ENCODE assay signal across 27 mouse cellular contexts in genomic region chr17:27750451-27750942, GRCm38 (mm10). TPM values are rescaled to one million over a fixed set of nuclear protein-coding genes. Genes with fewer than 3 reads are reported as not detected.
"Had no signal": no experiment of that assay in that cellular context is flagged by ENCODE, and none has a peak within 500 bp of the region (broad histone marks: within the 10 kb centered on the region; RNA-seq: fewer than 3 reads in every experiment).

No protein-coding gene starts in this region.

- H3K4me3 ChIP-seq: heart, adult 2 months; heart, embryonic 13.5 days; heart, embryonic 15.5 days; hindbrain, embryonic 13.5 days; hindbrain, embryonic 15.5 days; kidney, embryonic 15.5 days; limb, embryonic 13.5 days; limb, embryonic 15.5 days; liver, embryonic 12.5 days had no signal

- H3K27ac ChIP-seq: heart, adult 2 months; heart, embryonic 13.5 days; heart, embryonic 15.5 days; hindbrain, embryonic 13.5 days; hindbrain, embryonic 15.5 days; hindbrain, postnatal 0 days; kidney, embryonic 15.5 days; kidney, postnatal 0 days; limb, embryonic 13.5 days; limb, embryonic 15.5 days; liver, embryonic 12.5 days; liver, embryonic 14.5 days had no signal

- DNase-seq: gastrocnemius, postnatal 14 days; gastrocnemius, postnatal 36 days; heart, adult 11 months; heart, adult 2 months; heart, postnatal 14 days; heart, postnatal 36 days; kidney, adult 11 months; kidney, adult 2 months; kidney, adult 9 months; kidney, postnatal 14 days; kidney, postnatal 36 days; layer of hippocampus, postnatal 36 days had no signal

RNA-seq across cellular contexts. Expression of gene Spdef, which starts 21.7 kb away (rescaled TPM):
- total RNA-seq: gastrocnemius, adult 8-10 months; gastrocnemius, postnatal 36 days; heart, adult 2 months; heart, postnatal 14 days; heart, postnatal 36 days; hematopoietic stem cell, adult 5-6 weeks; layer of hippocampus, adult 18-20 months; liver, adult 2 months had no signal
